Mouse (Mus musculus) E14TG2a.4 (cell line): ENCODE results near the gene Tmem160.

ENCODE experiments used
- CTCF ChIP-seq: conservative IDR thresholded peaks from 2 replicates; pipeline ENCODE4 v1.5.1; 2014; ENCODE audit warnings: low read length
- NANOG ChIP-seq: IDR thresholded peaks from 2 replicates; pipeline ENCODE4 v1.6.1; 2014; ENCODE audit warnings: borderline replicate concordance, low read length, mixed read lengths
- POU5F1 ChIP-seq: IDR thresholded peaks from 2 replicates; pipeline ENCODE4 v1.6.1; 2014; ENCODE audit warnings: low read length, borderline replicate concordance

- peak; percentile 77 for TF ChIP-seq CTCF
- TF ChIP-seq NANOG = no peak
- TF ChIP-seq POU5F1 = no peak
Observed at GRCm38 (mm10) chr7:16493361-16493760, 40.8 kb downstream of the Tmem160 start.
